Mouse (Mus musculus): ENCODE data around the gene Cacna1e.

GRCm38 (mm10) chr1:154608516-154608915, 275.8 kb downstream of the Cacna1e start:
- TF ChIP-seq KAT2A (conservative IDR thresholded peaks at IDR 0.05; ENCODE audit: low read depth, low read length) (no peak), POLR2A (IDR thresholded peaks at IDR 0.05; ENCODE audit: control insufficient read depth in 1 of 2, insufficient read depth in 1 of 2, low read depth in 1 of 2, low read length in 2 of 2, poor library complexity in 1 of 2) (no peak)
